Mouse (Mus musculus) c-Kit-positive CD71-positive TER-119-negative erythroid progenitor cells, embryonic 14.5 days (primary cell): ENCODE measurements around the gene Cep19.
"Not testable (repeated sequence)": the region's sequence is repeated elsewhere in the genome, so short reads cannot be mapped to it uniquely, and the experiment has no call there.

ENCODE experiments used
- DNase-seq: peaks from one replicate; pipeline ENCODE4 v3.0.0-alpha.2; 2013; ENCODE audit warnings: low read depth

The Cep19 gene

GRCm38 (mm10) chr16:32099638-32100150, at the start of gene Cep19, which contains the start of gene Pigx:
TSS of gene Cep19 (plus strand) at chr16:32099800.
TSS of gene Pigx (minus strand) at chr16:32099740.
- peak; percentile 83 for DNase-seq

- DNase-seq, result no peak
These were observed 40.8 kb upstream of the Cep19 start for GRCm38 (mm10) chr16:32058817-32059216.

GRCm38 (mm10) chr16:32059840-32060523, 39.6 kb upstream of the Cep19 start:
- no peak for DNase-seq

- DNase-seq, result no peak
These were observed 37.4 kb upstream of the Cep19 start for GRCm38 (mm10) chr16:32062226-32062625.

- DNase-seq, result no peak
These were observed 35.7 kb upstream of the Cep19 start for GRCm38 (mm10) chr16:32063900-32064299.

GRCm38 (mm10) chr16:32066899-32067298, 32.7 kb upstream of the Cep19 start:
- DNase-seq, result no peak

- no peak for DNase-seq
These were observed 31.0 kb upstream of the Cep19 start for GRCm38 (mm10) chr16:32068389-32069300.

- DNase-seq, result not testable (repeated sequence)
These were observed 29.5 kb upstream of the Cep19 start for GRCm38 (mm10) chr16:32070070-32070469.

- DNase-seq, result no peak
These were observed 23.8 kb upstream of the Cep19 start for GRCm38 (mm10) chr16:32075762-32076161.

GRCm38 (mm10) chr16:32076406-32076805, 23.2 kb upstream of the Cep19 start:
- no peak for DNase-seq

GRCm38 (mm10) chr16:32077648-32078407, 21.8 kb upstream of the Cep19 start:
- DNase-seq, result no peak

GRCm38 (mm10) chr16:32078408-32078990, 21.1 kb upstream of the Cep19 start:
- DNase-seq, result peak; percentile 46

GRCm38 (mm10) chr16:32078991-32079511, 20.5 kb upstream of the Cep19 start, which contains the start of gene Pak2:
TSS of gene Pak2 (minus strand) at chr16:32079342.
- DNase-seq, result peak; percentile 74

GRCm38 (mm10) chr16:32087629-32088443, 11.8 kb upstream of the Cep19 start:
- no peak for DNase-seq

- no peak for DNase-seq
These were observed 8.1 kb upstream of the Cep19 start for GRCm38 (mm10) chr16:32091466-32091865.

- DNase-seq, result not testable (repeated sequence)
These were observed 1.8 kb upstream of the Cep19 start for GRCm38 (mm10) chr16:32097757-32098156.

GRCm38 (mm10) chr16:32098897-32099637, 533 bp upstream of the Cep19 start:
- no peak for DNase-seq

- DNase-seq, result no peak
These were observed 2.7 kb downstream of the Cep19 start for GRCm38 (mm10) chr16:32102295-32102694.

- no peak for DNase-seq
These were observed 6.1 kb downstream of the Cep19 start for GRCm38 (mm10) chr16:32105698-32106097.
